Mouse (Mus musculus) natural killer cell, adult 2 months (primary cell): Measurements from ENCODE around the gene Hoxb4.

Source experiments
- DNase-seq, 2 experiments: peaks; one replicate each; pipeline ENCODE4 v3.0.0; 2022; ENCODE audit warnings: low spot score in 2 of 2

The Hoxb4 gene

GRCm38 (mm10) chr11:96298895-96299667 lies 19.0 kb upstream of the Hoxb4 start:
- DNase-seq: no peak

- no peak for DNase-seq
Measured at GRCm38 (mm10) chr11:96299781-96300180, 18.3 kb upstream of the Hoxb4 start.

- no peak for DNase-seq
Measured at GRCm38 (mm10) chr11:96300354-96301063, 17.6 kb upstream of the Hoxb4 start.

- DNase-seq: no peak
Measured at GRCm38 (mm10) chr11:96301064-96301431, 17.0 kb upstream of the Hoxb4 start.

- DNase-seq: no peak
Measured at GRCm38 (mm10) chr11:96301837-96302236, 16.2 kb upstream of the Hoxb4 start.

GRCm38 (mm10) chr11:96302381-96303150 lies 15.5 kb upstream of the Hoxb4 start:
- no peak for DNase-seq

- peak; percentile 60 to 70 for DNase-seq
Measured at GRCm38 (mm10) chr11:96303151-96304099, 14.6 kb upstream of the Hoxb4 start, which contains the start of gene Hoxb5. Gene Hoxb5, plus strand, starts transcription at chr11:96303336.

GRCm38 (mm10) chr11:96304381-96305195 lies 13.5 kb upstream of the Hoxb4 start:
- DNase-seq: no peak

- DNase-seq: no peak
Measured at GRCm38 (mm10) chr11:96305505-96306182, 12.4 kb upstream of the Hoxb4 start.

- DNase-seq: no peak
Measured at GRCm38 (mm10) chr11:96306183-96306907, 11.7 kb upstream of the Hoxb4 start.

GRCm38 (mm10) chr11:96306908-96307269 lies 11.2 kb upstream of the Hoxb4 start:
- DNase-seq: no peak

GRCm38 (mm10) chr11:96308763-96309162 lies 9.3 kb upstream of the Hoxb4 start:
- DNase-seq: no peak

- no peak for DNase-seq
Measured at GRCm38 (mm10) chr11:96309288-96309687, 8.8 kb upstream of the Hoxb4 start.

GRCm38 (mm10) chr11:96310183-96310938 lies 7.7 kb upstream of the Hoxb4 start:
- DNase-seq: no peak

- DNase-seq: no peak
Measured at GRCm38 (mm10) chr11:96311097-96311496, 7.0 kb upstream of the Hoxb4 start.

GRCm38 (mm10) chr11:96311520-96312417 lies 6.3 kb upstream of the Hoxb4 start:
- peak; percentile 61 for DNase-seq

GRCm38 (mm10) chr11:96313134-96313533 lies 4.9 kb upstream of the Hoxb4 start:
- no peak for DNase-seq
